Mouse (Mus musculus): ENCODE results near the gene Hmga2.

- TF ChIP-seq GATA1 (IDR thresholded peaks at IDR 0.05; ENCODE audit: borderline replicate concordance, low read length) (no peak), FLI1 (IDR thresholded peaks at IDR 0.05; ENCODE audit: low read length) (no peak)
These were observed 46.7 kb upstream of the Hmga2 start for GRCm38 (mm10) chr10:120522959-120523358.
